Mouse (Mus musculus) adrenal gland (tissue): ENCODE measurements around the gene Gm9913.

Experiments used
- intact Hi-C: fragments of 180-260 bp; cut with DNase I; formaldehyde crosslinking; loops from one replicate; pipeline ENCODE4 v1.15.1; 2025

Gene Gm9913

GRCm38 (mm10) chr2:125494831-125495812 lies 9.8 kb upstream of the Gm9913 start:
- intact Hi-C loops: no loop called here

DNA sequence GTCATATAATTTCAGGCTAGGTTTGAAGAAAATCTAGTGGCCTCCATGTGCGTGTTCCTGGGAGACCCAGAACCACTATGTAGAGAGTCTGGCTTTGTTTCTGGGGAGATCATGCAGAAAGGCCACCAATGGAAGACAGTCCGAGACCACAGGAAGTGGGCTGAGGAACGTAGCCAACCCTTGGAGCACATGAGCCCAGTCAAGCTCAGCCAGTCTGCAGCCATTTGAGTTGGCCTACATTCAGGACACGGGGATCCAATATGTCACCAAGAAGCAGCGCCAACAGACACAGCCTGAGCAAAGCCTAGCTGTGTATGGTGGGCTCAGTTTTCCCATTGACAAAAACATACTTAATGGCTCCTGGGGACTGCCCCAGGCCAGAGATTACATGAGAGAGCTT lies 8.2 kb upstream of the Gm9913 start:
- intact Hi-C loops: no loop called here

- intact Hi-C loops: no loop called here
Observed at GRCm38 (mm10) chr2:125498216-125498615, 6.7 kb upstream of the Gm9913 start.

DNA sequence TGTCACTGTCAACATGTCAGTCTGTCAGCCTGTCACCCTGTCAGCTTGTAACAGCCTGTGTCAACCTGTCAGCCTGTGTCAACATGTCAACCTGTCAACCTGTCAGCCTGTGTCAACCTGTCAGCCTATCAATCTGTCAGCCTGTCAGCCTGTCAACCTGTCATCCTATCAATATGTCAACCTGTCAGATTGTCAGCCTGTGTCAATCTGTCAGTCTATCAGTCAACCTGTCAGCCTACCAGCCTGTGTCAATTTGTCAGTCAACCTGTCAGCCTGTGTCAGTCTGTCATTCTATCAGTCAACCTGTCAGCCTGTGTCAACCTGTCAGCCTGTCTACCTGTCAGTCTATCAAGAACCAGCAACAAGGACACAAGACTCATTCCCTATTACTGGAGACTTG lies 3.4 kb upstream of the Gm9913 start:
- intact Hi-C loops: no loop called here

- intact Hi-C loops: no loop called here
Observed at GRCm38 (mm10) chr2:125505746-125506315, 942 bp downstream of the Gm9913 start.

DNA sequence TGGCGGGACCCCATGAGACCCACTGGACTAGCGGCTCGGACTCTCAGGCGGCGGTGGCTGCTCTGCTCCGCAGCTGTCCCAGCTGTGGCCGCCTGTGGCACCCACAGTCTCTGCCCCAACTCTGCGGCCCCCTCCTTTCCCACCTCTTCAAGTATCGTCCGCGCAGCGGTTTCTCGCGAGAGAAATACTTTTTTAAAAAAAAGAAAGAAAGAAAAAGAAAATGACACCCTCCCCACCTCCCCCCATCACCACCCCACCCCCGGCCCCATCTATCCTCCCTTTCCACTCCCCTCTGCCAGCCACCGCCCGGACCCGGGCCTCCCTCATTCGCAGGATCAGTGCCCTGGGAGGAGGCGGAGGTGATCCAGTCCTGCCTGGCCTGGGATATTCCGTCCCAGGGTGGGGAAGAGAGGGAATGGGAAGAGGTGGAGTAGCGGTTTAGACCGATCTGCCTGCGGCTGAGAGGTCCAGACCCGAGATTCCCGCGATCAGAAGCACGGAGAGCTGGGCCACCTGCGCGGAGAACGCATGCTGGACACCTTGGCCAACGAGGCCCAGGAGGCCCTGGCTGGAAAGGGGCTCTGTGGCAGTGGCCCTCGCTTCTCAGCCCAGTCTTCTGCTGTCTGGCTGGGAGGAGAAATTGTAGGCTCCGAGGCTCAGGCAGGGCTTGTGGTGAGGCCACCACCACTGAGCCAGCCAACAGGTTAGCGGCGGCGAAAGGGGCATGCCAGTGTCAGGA lies 1.6 kb downstream of the Gm9913 start:
- intact Hi-C loops: no loop called here

- intact Hi-C loops: no loop called here
Observed at GRCm38 (mm10) chr2:125507893-125508292, 3.0 kb downstream of the Gm9913 start, which contains the start of gene Fbn1. Gene Fbn1, minus strand, starts transcription at chr2:125507993.

GRCm38 (mm10) chr2:125508381-125508780 lies 3.5 kb downstream of the Gm9913 start:
- intact Hi-C loops: no loop called here

DNA sequence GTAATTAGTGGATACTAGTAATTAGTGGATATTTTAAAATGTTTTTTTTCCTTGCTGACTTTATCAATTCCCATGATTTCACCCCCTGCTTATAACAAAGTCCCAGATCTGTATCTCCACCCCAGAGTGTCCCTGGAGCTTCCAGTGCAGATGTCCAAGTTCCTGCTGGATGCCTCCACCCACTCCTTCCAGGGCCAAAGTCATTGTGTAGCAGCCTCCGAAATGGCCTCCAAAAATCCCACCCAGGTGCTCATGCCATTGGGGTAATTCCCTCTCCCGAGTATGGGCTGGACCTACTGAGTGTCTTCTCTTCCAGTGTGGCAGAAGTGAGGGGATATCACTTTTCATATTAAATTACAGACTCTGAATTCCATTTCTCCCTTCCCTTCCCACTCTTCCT lies 5.9 kb downstream of the Gm9913 start:
- intact Hi-C loops: no loop called here

DNA sequence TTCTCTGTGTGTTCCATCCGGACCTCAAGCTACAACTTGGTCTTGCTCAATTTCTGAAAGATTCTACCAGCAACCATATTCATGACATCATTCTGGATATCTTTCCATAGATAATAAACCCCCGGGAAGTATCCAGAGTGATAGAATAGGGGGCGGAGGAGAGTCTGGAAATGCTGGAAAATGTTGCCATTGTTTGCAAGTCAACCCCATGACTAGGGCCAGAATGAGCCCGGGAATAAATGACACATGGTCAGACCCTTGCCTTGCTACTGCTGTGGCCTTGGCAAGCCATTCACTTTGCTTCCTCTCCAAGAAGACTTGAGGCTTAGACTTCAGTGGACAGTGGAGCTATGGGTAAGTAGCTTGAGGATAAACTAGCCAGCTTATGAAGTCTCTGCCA lies 7.0 kb downstream of the Gm9913 start:
- intact Hi-C loops: no loop called here

GRCm38 (mm10) chr2:125512544-125512943 lies 7.7 kb downstream of the Gm9913 start:
- intact Hi-C loops: no loop called here

DNA sequence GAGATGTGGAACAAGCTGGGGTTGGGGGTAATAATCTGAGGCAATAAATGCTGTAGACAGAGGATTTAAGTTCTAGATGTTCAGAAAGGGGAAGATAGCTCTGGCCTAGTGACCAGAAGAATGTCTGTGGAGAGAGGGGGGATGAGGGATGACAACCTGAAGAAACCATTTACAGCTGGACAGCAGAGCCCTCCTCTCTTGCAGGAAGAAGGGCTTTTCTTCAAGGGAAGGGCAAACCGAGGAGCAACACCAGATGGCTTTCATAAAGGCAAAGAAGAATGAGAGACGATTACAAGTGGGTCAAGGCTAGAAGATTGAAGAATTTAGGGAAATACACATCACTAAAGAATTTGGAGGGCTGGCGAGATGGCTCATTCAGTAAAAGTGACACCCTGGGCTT lies 9.5 kb downstream of the Gm9913 start:
- intact Hi-C loops: no loop called here

- intact Hi-C loops: no loop called here
Observed at GRCm38 (mm10) chr2:125515291-125516057, 10.6 kb downstream of the Gm9913 start.

GRCm38 (mm10) chr2:125516594-125516993 lies 11.7 kb downstream of the Gm9913 start:
- intact Hi-C loops: no loop called here

- intact Hi-C loops: no loop called here
Observed at GRCm38 (mm10) chr2:125525484-125525883, 20.6 kb downstream of the Gm9913 start.

DNA sequence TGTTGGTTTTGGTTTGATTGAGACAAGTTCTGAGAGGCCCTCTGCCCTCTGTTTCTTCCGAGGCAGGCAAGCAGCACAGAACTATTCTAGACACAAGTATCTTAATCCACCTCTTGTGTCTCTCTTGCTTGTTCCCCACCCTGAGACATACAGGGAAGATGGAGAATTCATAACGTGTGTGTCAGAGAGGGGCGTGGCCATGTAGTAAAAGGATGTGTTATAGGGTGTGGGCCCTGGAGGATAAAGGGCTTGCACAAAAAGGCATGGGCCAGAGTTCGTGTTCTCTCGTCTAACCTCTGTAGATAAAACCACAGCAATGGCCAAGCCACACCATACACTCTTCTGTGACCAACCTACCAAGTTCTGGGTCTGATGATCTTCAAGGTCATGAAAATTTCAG lies 21.7 kb downstream of the Gm9913 start:
- intact Hi-C loops: no loop called here

GRCm38 (mm10) chr2:125530665-125531064 lies 25.8 kb downstream of the Gm9913 start:
- intact Hi-C loops: no loop called here

DNA sequence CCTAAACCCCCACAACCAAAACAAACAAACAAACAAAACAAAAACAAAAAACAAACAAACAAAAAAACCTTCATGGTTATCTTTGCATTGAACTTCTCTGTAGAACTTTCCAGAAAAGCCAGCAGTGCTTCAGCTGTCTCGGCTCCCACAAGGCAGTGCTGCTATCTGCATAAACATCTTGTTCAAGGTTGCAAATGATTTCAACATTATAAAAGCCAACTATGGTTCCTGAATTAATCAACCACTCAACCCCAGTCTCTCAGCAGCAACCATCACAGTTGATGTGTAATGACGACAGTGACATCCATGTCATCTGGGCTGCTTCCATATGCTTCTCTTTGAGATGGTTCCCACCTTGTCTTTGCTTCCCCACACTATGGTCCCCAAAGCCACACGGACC lies 34.8 kb downstream of the Gm9913 start:
- intact Hi-C loops: no loop called here

DNA sequence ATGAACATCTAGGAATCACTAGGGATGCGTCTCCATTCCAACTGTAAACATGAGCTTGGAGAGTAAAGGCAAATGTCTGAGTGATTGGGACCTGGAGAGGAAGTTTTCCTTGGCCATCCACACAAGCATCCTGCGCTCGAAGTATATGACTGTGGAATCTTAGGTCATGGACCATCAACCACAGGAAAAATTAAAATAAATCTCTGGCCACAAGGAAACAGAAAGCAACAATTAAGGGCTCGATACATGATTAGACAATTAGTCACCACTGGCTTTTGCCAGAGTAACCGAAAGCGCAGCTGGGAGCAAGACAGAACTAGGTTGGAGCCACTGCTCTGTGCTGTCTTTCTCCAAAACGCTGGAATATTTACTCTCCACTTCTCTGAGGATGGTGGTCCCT lies 35.7 kb downstream of the Gm9913 start:
- intact Hi-C loops: no loop called here

DNA sequence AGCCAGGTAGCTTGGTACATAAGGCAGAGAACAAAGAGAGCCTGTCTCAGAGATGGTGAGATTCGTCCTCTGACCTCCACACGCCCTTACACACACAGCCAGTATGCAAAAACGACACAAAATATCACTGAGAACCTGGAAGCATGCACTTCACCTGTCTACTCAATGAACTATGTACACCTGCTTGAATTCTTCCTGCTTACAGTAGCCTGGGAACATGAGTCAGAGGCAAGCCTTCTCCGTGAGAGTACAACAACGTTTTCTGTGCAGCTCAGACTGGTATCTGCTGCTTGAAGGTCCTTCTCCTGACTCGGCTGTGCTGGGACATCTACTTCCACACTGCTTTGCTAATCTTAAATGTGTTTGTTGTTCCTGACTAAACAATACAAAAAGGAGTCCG lies 36.6 kb downstream of the Gm9913 start:
- intact Hi-C loops: no loop called here

- intact Hi-C loops: no loop called here
Observed at GRCm38 (mm10) chr2:125543646-125544045, 38.8 kb downstream of the Gm9913 start.
